Mouse (Mus musculus) heart, embryonic 12.5 days (tissue): ENCODE measurements around the gene Phb2. TPM values are rescaled to one million over a fixed set of nuclear protein-coding genes. Genes with fewer than 3 reads are reported as not detected.

ENCODE experiments used
- ATAC-seq: fragments of 200-750 bp; cut with Nextera tagmentation; 2 replicates; pipeline ENCODE4 v1.8.0; 2017; ENCODE audit warnings: moderate TSS enrichment, moderate library complexity; ENCODE audit not compliant: insufficient number of reproducible peaks, low FRiP score
- H3K27ac ChIP-seq: fragments of 300-500 bp; sonication (generic); 2 replicates; pipeline ENCODE4 v1.5.1; 2016; ENCODE audit warnings: mild to moderate bottlenecking, moderate library complexity; ENCODE audit not compliant: poor library complexity, severe bottlenecking
- H3K27me3 ChIP-seq: fragments of 300-500 bp; sonication (generic); replicated peaks from 2 replicates; pipeline ENCODE4 v1.6.1; 2016; ENCODE audit warnings: mild to moderate bottlenecking, moderate library complexity
- H3K36me3 ChIP-seq: fragments of 300-500 bp; sonication (generic); 2 replicates; pipeline ENCODE4 v1.6.1; 2016; ENCODE audit warnings: mild to moderate bottlenecking, moderate library complexity
- H3K4me1 ChIP-seq: fragments of 300-500 bp; sonication (generic); replicated peaks from 2 replicates; pipeline ENCODE4 v1.6.1; 2016; ENCODE audit warnings: mild to moderate bottlenecking
- H3K4me2 ChIP-seq: fragments of 300-500 bp; sonication (generic); 2 replicates; pipeline ENCODE4 v1.6.1; 2016; ENCODE audit warnings: mild to moderate bottlenecking, moderate library complexity
- H3K4me3 ChIP-seq: fragments of 300-500 bp; sonication (generic); 2 replicates; pipeline ENCODE4 v1.5.1; 2016; ENCODE audit warnings: mild to moderate bottlenecking
- H3K9ac ChIP-seq: fragments of 300-500 bp; sonication (generic); 2 replicates; pipeline ENCODE4 v1.6.1; 2016; ENCODE audit warnings: mild to moderate bottlenecking, moderate library complexity
- H3K9me3 ChIP-seq: fragments of 300-500 bp; sonication (generic); replicated peaks from 2 replicates; pipeline ENCODE4 v1.6.1; 2016; ENCODE audit warnings: mild to moderate bottlenecking, moderate library complexity
- WGBS: fragments of 180-500 bp; shearing (Covaris S2); methylation state at CpG from one replicate; pipeline ENCODE4 v1.1.7; 2016; 5-methylcytosine and 5-hydroxymethylcytosine counted together
- polyA plus RNA-seq: library from polyadenylated mRNA; unstranded; fragments of >200 nt; fragmentation: Nextera tagmentation; extraction: Ambion mirVana; gene quantifications from 2 replicates; pipeline ENCODE4 v1.2.1, GENCODE M21; 2016

The Phb2 gene
- polyA plus RNA-seq, 1 experiment from 2014 or later: 349 TPM

- H3K9ac ChIP-seq: no peak overlapping the region
- H3K9me3 ChIP-seq: no peaks in the 10 kb centered on the region
- ATAC-seq: no peak
- H3K4me1 ChIP-seq: peaks cover 16% of the 10 kb centered on the region
- H3K27me3 ChIP-seq: no peaks in the 10 kb centered on the region
- H3K36me3 ChIP-seq: peaks cover 76% of the 10 kb centered on the region
- no peak overlapping the region for H3K4me3 ChIP-seq
- WGBS: 91% methylated on average over 2 of the region's 2 CpGs
- no peak overlapping the region for H3K4me2 ChIP-seq
- H3K27ac ChIP-seq: no peak overlapping the region
Observed at GRCm38 (mm10) chr6:124704417-124704816, 7.7 kb upstream of the Phb2 start.

GRCm38 (mm10) chr6:124706061-124706627, 6.0 kb upstream of the Phb2 start:
- no peaks in the 10 kb centered on the region for H3K9me3 ChIP-seq
- no peaks in the 10 kb centered on the region for H3K27me3 ChIP-seq
- no peak overlapping the region for H3K4me2 ChIP-seq
- no peak overlapping the region for H3K9ac ChIP-seq
- no peak overlapping the region for H3K27ac ChIP-seq
- peaks cover 66% of the 10 kb centered on the region for H3K36me3 ChIP-seq
- ATAC-seq: no peak
- H3K4me3 ChIP-seq: no peak overlapping the region
- WGBS: 74% methylated on average over 5 of the region's 5 CpGs
- peaks cover 19% of the 10 kb centered on the region for H3K4me1 ChIP-seq

- no peak overlapping the region for H3K4me3 ChIP-seq
- 92% methylated on average over 10 of the region's 10 CpGs for WGBS
- H3K36me3 ChIP-seq: peaks cover 44% of the 10 kb centered on the region
- H3K4me1 ChIP-seq: peaks cover 28% of the 10 kb centered on the region
- no peaks in the 10 kb centered on the region for H3K27me3 ChIP-seq
- no peak overlapping the region for H3K27ac ChIP-seq
- H3K9me3 ChIP-seq: no peaks in the 10 kb centered on the region
- no peak overlapping the region for H3K4me2 ChIP-seq
- H3K9ac ChIP-seq: no peak overlapping the region
- ATAC-seq: no peak
Observed at GRCm38 (mm10) chr6:124708289-124708889, 3.7 kb upstream of the Phb2 start.

GRCm38 (mm10) chr6:124712918-124713317, 782 bp downstream of the Phb2 start:
- no peak for ATAC-seq
- peak overlapping the region; percentile 81 for H3K27ac ChIP-seq
- H3K4me2 ChIP-seq: peak overlapping the region; percentile 96
- no peaks in the 10 kb centered on the region for H3K27me3 ChIP-seq
- H3K9me3 ChIP-seq: no peaks in the 10 kb centered on the region
- peak overlapping the region; percentile 76 for H3K4me3 ChIP-seq
- WGBS: 16% methylated on average over 11 of the region's 11 CpGs
- peaks cover 34% of the 10 kb centered on the region for H3K4me1 ChIP-seq
- H3K36me3 ChIP-seq: peaks cover 53% of the 10 kb centered on the region
- peak overlapping the region; percentile 92 for H3K9ac ChIP-seq

DNA sequence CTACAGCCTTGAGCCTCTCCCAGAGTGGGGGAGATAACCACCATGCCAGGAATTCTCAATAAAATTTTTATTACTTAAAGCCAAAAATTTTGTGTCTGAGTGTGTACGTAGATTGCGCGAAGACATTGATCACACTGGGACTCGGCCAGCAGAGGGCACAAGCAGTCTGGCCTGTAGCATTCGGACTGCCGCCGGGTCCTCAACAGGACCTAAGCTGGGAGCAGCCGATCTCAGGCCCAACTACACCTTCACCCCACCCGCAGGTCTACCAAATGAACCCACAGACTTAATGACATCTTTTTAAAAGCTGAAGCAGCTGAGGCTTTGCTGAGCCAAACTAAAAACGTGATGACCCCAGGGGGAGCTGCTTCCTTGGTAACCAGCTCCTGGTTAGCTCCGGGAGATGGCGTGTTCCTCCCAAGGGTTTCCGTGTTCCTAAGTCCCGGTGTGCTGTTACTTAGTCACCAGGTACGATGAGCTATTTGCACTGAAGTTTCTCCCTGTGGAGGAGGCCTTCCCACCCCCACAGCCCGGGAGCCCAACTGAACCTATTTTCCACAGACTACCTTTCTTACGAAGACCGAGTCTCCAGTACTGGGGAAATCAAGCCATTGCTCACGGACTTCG, 4.8 kb downstream of the Phb2 start:
- no peak for ATAC-seq
- Histone ChIP-seq H3K36me3 (peaks cover 43% of the 10 kb centered on the region), H3K4me3 (no peak overlapping the region), H3K4me1 (peaks cover 30% of the 10 kb centered on the region), H3K9me3 (no peaks in the 10 kb centered on the region), H3K9ac (no peak overlapping the region), H3K27me3 (no peaks in the 10 kb centered on the region), H3K27ac (no peak overlapping the region), H3K4me2 (no peak overlapping the region)
- WGBS: 68% methylated on average over 20 of the region's 20 CpGs

GRCm38 (mm10) chr6:124717968-124718367, 5.8 kb downstream of the Phb2 start:
- no peak overlapping the region for H3K4me2 ChIP-seq
- H3K9me3 ChIP-seq: no peaks in the 10 kb centered on the region
- WGBS: 76% methylated on average over 13 of the region's 13 CpGs
- H3K27me3 ChIP-seq: no peaks in the 10 kb centered on the region
- no peak overlapping the region for H3K4me3 ChIP-seq
- peaks cover 43% of the 10 kb centered on the region for H3K36me3 ChIP-seq
- H3K4me1 ChIP-seq: peaks cover 27% of the 10 kb centered on the region
- no peak for ATAC-seq
- no peak overlapping the region for H3K27ac ChIP-seq
- H3K9ac ChIP-seq: no peak overlapping the region

DNA sequence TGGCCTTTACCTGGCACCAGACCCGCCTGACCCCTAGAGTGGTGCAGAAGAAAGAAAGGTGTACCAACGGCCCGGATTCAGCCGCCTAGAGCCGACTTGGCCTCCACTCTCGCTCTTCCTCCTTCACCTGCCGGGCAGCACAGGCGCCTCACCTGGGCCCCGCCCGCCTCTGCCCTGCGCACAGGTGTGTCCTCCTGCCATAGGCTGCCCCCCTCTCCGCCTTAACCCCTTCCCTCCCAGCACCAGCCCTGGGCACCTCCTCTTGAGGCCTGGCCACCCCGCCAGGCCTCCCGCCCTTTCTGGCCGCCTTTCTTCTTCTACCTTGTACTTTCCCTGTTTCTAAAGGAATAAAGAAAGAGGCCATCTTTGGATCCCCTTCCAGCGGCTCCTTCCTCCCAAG, 6.6 kb downstream of the Phb2 start:
- Histone ChIP-seq H3K4me3 (no peak overlapping the region), H3K27ac (no peak overlapping the region), H3K9me3 (no peaks in the 10 kb centered on the region), H3K4me1 (peaks cover 20% of the 10 kb centered on the region), H3K9ac (no peak overlapping the region), H3K27me3 (no peaks in the 10 kb centered on the region), H3K36me3 (peaks cover 42% of the 10 kb centered on the region), H3K4me2 (no peak overlapping the region)
- whole genome bisulfite sequencing: 64% methylated on average over 16 of the region's 16 CpGs
- no peak for ATAC-seq

- no peak overlapping the region for H3K9ac ChIP-seq
- H3K36me3 ChIP-seq: peaks cover 34% of the 10 kb centered on the region
- no peaks in the 10 kb centered on the region for H3K9me3 ChIP-seq
- H3K27ac ChIP-seq: no peak overlapping the region
- H3K27me3 ChIP-seq: no peaks in the 10 kb centered on the region
- no peak overlapping the region for H3K4me3 ChIP-seq
- no peak for ATAC-seq
- peaks cover 13% of the 10 kb centered on the region for H3K4me1 ChIP-seq
- 44% methylated on average over 7 of the region's 7 CpGs for WGBS
- no peak overlapping the region for H3K4me2 ChIP-seq
Observed at GRCm38 (mm10) chr6:124719354-124719978, 7.3 kb downstream of the Phb2 start.

DNA sequence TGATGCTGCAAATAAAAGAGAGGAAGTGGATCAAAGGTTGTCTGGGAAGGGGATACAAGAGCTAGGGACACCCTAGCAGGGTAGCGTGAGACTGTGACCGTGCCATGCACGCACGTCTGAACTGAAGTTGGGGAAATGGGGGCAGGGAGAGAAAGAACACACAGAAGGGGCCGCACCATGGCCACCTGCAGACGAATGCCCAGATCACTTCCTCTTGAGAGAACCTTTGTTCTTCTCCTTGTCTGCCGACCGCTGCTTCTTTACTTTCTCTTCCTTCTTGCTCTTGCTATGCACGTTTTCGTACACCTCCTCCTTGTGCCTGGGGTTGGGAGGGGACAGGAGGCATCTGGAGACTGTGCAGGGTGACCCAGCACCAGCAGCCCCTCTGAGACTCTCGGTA, 8.8 kb downstream of the Phb2 start:
- Histone ChIP-seq H3K27me3 (no peaks in the 10 kb centered on the region), H3K4me1 (peaks cover 13% of the 10 kb centered on the region), H3K9me3 (no peaks in the 10 kb centered on the region), H3K36me3 (peaks cover 20% of the 10 kb centered on the region), H3K9ac (no peak overlapping the region), H3K4me2 (no peak overlapping the region), H3K27ac (no peak overlapping the region), H3K4me3 (no peak overlapping the region)
- 79% methylated on average over 11 of the region's 11 CpGs for WGBS
- no peak for ATAC-seq

- Histone ChIP-seq H3K4me1 (peaks cover 13% of the 10 kb centered on the region), H3K9ac (no peak overlapping the region), H3K4me3 (no peak overlapping the region), H3K27me3 (no peaks in the 10 kb centered on the region), H3K36me3 (no peaks in the 10 kb centered on the region), H3K27ac (no peak overlapping the region), H3K9me3 (no peaks in the 10 kb centered on the region), H3K4me2 (no peak overlapping the region)
- 68% methylated on average over 6 of the region's 6 CpGs for WGBS
- no peak for ATAC-seq
Observed at GRCm38 (mm10) chr6:124722876-124723473, 10.8 kb downstream of the Phb2 start.

GRCm38 (mm10) chr6:124723541-124723940, 11.4 kb downstream of the Phb2 start:
- H3K27ac ChIP-seq: no peak overlapping the region
- no peak overlapping the region for H3K9ac ChIP-seq
- H3K36me3 ChIP-seq: no peaks in the 10 kb centered on the region
- WGBS: 72% methylated on average over 8 of the region's 8 CpGs
- peaks cover 13% of the 10 kb centered on the region for H3K4me1 ChIP-seq
- H3K9me3 ChIP-seq: no peaks in the 10 kb centered on the region
- ATAC-seq: no peak
- no peaks in the 10 kb centered on the region for H3K27me3 ChIP-seq
- H3K4me2 ChIP-seq: no peak overlapping the region
- H3K4me3 ChIP-seq: no peak overlapping the region
